Mouse (Mus musculus) C2C12 (cell line): ENCODE data around the gene Atxn1.

Experiments used
- CEBPB ChIP-seq: IDR thresholded peaks from one replicate; pipeline ENCODE4 v1.6.1; 2011; ENCODE audit warnings: low read depth, mild to moderate bottlenecking, control low read depth, moderate library complexity
- CTCF ChIP-seq: IDR thresholded peaks from one replicate; pipeline ENCODE4 v1.5.1; 2011; ENCODE audit not compliant: control insufficient read depth, insufficient read depth, insufficient read length
- MYOD1 ChIP-seq: IDR thresholded peaks from one replicate; pipeline ENCODE4 v1.6.1; 2011; ENCODE audit warnings: low read depth; ENCODE audit not compliant: control insufficient read depth, insufficient read length
- MYOG ChIP-seq: IDR thresholded peaks from one replicate; pipeline ENCODE4 v1.6.1; 2011; ENCODE audit not compliant: control insufficient read depth, insufficient read length; ENCODE audit errors: extremely low read depth
- USF1 ChIP-seq: IDR thresholded peaks from one replicate; pipeline ENCODE4 v1.6.1; 2011; ENCODE audit warnings: low read depth, mild to moderate bottlenecking, control low read depth, moderate library complexity

- TF ChIP-seq USF1 = no peak
- no peak for TF ChIP-seq CTCF
- TF ChIP-seq MYOD1 = no peak
- TF ChIP-seq MYOG = no peak
- TF ChIP-seq CEBPB = no peak
Measured at GRCm38 (mm10) chr13:45906438-45907166, 58.2 kb downstream of the Atxn1 start.
